Mouse (Mus musculus) cerebellum, adult 2 months (tissue): Measurements from ENCODE around the gene Aff3. TPM values are rescaled to one million over a fixed set of nuclear protein-coding genes. Genes with fewer than 3 reads are reported as not detected.

Experiments
- DNase-seq, 2 experiments: peaks; one replicate each; pipeline ENCODE4 v3.0.0; 2021
- H3K27ac ChIP-seq: fragments of 200-500 bp; 2 replicates; pipeline ENCODE4 v1.5.1; 2012; ENCODE audit warnings: low read length, control low read depth, inconsistent platforms; ENCODE audit not compliant: insufficient read depth
- H3K27me3 ChIP-seq: fragments of 200-500 bp; 2 replicates; pipeline ENCODE4 v1.6.1; 2012; ENCODE audit warnings: inconsistent platforms, mild to moderate bottlenecking, low read length, moderate library complexity; ENCODE audit not compliant: control insufficient read depth, insufficient read depth
- H3K4me1 ChIP-seq: fragments of 200-500 bp; 2 replicates; pipeline ENCODE4 v1.6.1; 2011; ENCODE audit warnings: low read length; ENCODE audit not compliant: control insufficient read depth, insufficient read depth
- H3K4me3 ChIP-seq: fragments of 200-500 bp; replicated peaks from 2 replicates; pipeline ENCODE3; 2011; ENCODE audit warnings: mild to moderate bottlenecking, low read depth, low read length, control low read depth; ENCODE audit not compliant: insufficient read depth
- CTCF ChIP-seq: fragments of 200-500 bp; IDR thresholded peaks from 2 replicates; pipeline ENCODE4 v1.5.1; 2011; ENCODE audit warnings: low read depth, mild to moderate bottlenecking, control low read depth, low read length, moderate library complexity, borderline replicate concordance; ENCODE audit not compliant: insufficient read depth
- POLR2A ChIP-seq: fragments of 200-500 bp; IDR thresholded peaks from 2 replicates; pipeline ENCODE4 v1.6.1; 2011; ENCODE audit warnings: low read length, control low read depth, borderline replicate concordance; ENCODE audit not compliant: insufficient read depth
- WGBS: fragments of 180-500 bp; shearing (Covaris S2); methylation state at CpG from one replicate; pipeline ENCODE4 v1.1.7; 2018; 5-methylcytosine and 5-hydroxymethylcytosine counted together
- polyA plus RNA-seq: library from polyadenylated mRNA; depleted of rRNA; stranded (reverse); fragments of >200 nt; gene quantifications from 2 replicates; pipeline ENCODE4 v1.2.3, GENCODE M21; 2012

Gene Aff3
- polyA plus RNA-seq, 1 experiment, result 19.8 TPM

DNA sequence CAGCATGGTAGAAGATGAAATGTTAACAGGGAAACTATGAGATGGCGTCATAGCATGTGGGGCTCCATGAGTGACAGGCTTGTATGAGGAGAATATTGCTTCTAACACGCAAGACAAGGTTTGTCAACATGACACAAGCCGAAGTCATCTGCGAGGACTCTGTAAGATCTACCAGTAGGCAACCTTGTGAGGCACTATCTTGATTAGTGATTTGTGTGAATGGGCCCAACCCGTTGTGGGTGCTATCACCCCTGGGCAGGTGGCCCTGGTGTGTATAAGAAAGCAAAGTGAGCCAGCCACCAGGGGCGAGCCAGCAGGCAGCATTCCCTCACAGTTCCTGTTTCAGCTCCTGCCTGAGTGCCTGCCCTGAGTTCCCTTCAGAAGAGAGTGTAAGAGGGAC is 249.2 kb downstream of the Aff3 start:
- no peak overlapping the region for H3K4me3 ChIP-seq
- WGBS, result 93% methylated on average over 6 of the region's 6 CpGs
- H3K4me1 ChIP-seq, result no peaks in the 10 kb centered on the region
- DNase-seq, result no peak
- no peak overlapping the region for H3K27ac ChIP-seq
- H3K27me3 ChIP-seq, result no peaks in the 10 kb centered on the region
- TF ChIP-seq CTCF (no peak), POLR2A (no peak)

DNA sequence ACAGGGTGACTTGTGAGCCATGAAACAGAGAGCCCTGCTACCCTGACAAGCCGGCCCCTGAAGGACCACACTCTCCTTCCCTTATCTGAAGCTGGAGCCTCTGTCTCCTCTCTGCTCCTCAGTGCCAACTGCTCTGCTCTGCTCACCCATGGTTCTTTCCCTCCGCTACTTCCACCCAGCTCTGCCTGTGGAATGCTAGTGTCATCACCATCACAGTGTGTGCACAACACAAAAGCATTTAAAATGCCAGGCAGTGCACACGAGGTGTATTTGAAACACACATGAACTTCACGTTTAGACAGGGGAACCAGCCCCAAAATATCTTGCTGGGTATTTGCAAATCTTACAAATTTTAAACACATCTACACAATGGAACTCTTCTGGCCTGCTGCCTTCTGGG is 253.6 kb downstream of the Aff3 start:
- Histone ChIP-seq H3K4me3 (no peak overlapping the region), H3K27ac (no peak overlapping the region), H3K27me3 (no peaks in the 10 kb centered on the region), H3K4me1 (no peaks in the 10 kb centered on the region)
- DNase-seq, result no peak
- WGBS, result 61% methylated on average over 4 of the region's 4 CpGs
- TF ChIP-seq POLR2A (no peak), CTCF (no peak)

DNA sequence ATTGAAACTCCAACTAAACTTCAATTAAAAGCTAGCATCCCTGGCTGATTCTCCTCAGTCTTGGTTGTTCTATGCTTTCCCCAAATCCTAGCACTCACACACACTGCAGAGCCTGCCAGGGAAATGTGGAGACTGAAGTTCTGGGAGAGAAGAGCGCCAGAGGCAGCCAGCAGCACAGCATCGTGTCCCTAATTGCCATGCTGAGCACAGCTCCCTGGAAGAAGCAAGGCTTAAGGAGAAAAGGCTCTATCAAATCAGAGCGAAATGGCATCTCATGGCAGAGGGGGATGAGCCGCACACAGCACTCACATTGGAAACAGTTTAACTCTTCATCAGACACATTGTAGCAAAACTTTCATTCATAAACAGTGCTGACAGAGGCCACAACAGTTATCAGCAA is 254.3 kb downstream of the Aff3 start:
- H3K4me1 ChIP-seq, result no peaks in the 10 kb centered on the region
- no peaks in the 10 kb centered on the region for H3K27me3 ChIP-seq
- no peak for TF ChIP-seq CTCF
- no peak for TF ChIP-seq POLR2A
- DNase-seq, result peak in 1 of 2 experiments; percentile 24
- no peak overlapping the region for H3K27ac ChIP-seq
- no peak overlapping the region for H3K4me3 ChIP-seq
- 60% methylated on average over 4 of the region's 4 CpGs for WGBS

DNA sequence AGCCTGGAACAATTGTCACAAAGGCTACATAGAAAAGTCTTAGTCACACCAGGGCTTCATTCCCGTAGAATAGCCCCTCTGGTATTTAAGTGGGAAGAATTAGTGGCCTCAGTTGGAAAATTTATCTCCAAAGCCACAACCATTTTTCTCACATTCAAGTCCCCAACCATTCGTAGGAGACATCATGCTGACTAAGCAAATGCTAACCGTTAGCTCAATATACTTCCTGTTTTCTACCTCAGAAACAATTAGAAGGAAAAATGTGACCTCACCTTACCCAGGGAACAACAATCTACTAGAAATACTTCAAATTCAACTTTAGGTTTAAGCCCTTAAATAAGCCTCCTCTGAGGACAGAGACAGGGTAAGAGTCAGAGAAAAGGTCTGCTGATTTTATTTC is 256.5 kb downstream of the Aff3 start:
- H3K27me3 ChIP-seq, result no peaks in the 10 kb centered on the region
- no peaks in the 10 kb centered on the region for H3K4me1 ChIP-seq
- no peak overlapping the region for H3K27ac ChIP-seq
- no peak for DNase-seq
- TF ChIP-seq POLR2A (no peak), CTCF (no peak)
- no peak overlapping the region for H3K4me3 ChIP-seq
- 75% methylated on average over 3 of the region's 3 CpGs for WGBS

DNA sequence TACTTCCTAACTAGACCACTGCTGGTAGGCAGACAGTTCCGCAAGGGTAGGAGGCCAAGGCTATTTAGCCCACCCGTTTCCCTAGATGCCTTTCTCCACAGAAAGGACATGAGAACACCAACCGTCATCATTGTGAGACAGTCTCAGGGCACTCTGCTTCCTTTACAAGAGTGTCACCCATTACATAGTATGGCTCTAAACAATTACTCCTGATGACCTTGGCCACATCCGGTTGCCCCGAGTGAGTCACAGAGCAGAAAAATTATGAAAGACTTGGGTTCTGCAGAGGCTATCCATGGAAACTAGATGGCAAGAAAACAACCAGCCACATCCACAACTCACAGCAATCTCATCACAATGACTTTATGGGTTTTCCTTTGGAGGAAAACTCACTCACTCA is 261.0 kb downstream of the Aff3 start:
- Histone ChIP-seq H3K27me3 (no peaks in the 10 kb centered on the region), H3K4me3 (no peak overlapping the region), H3K4me1 (peaks cover 10% of the 10 kb centered on the region), H3K27ac (no peak overlapping the region)
- 94% methylated on average over 5 of the region's 5 CpGs for WGBS
- DNase-seq, result no peak
- no peak for TF ChIP-seq CTCF
- TF ChIP-seq POLR2A, result no peak

DNA sequence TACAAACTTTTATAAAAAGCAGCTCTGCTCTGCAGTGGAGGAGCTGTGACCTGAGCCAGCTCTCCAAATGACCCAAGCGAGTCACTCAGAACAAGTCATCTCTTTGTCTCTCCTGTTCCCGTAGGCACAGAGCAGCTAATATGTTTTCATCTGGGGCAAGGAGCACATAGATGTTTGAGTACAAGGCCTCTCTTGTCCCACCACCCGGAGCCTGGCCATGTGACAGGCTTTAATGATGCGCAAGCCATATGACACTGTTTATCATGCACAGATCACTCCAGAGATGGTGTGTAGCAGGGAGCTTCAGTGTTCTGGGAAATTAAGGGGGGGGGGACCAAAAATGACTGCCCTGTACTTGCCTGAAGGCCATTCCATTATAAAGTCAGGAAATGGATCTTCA is 262.9 kb downstream of the Aff3 start:
- TF ChIP-seq CTCF (no peak), POLR2A (no peak)
- H3K4me3 ChIP-seq, result no peak overlapping the region
- 72% methylated on average over 4 of the region's 4 CpGs for WGBS
- no peak for DNase-seq
- peaks cover 16% of the 10 kb centered on the region for H3K4me1 ChIP-seq
- H3K27ac ChIP-seq, result no peak overlapping the region
- no peaks in the 10 kb centered on the region for H3K27me3 ChIP-seq

DNA sequence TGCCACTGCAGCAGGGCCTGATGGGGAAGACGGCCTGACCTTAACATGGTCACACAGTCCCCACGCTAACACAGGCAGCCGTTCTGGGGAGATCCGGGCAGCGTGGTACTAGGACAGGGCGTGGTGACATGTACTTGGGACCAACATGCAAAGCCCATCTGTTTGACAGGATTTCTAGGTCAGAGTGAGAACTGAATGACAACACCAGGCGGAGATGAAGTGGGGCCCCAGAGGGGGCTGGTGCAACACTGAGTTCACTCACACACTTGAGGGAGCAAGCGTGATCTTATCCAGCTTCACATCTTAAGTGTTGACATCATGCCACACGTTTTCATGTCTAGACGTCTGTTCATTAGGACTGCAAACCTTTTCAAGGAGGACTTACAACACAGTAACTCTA is 265.5 kb downstream of the Aff3 start:
- peaks cover 16% of the 10 kb centered on the region for H3K4me1 ChIP-seq
- WGBS, result 86% methylated on average over 10 of the region's 10 CpGs
- H3K27ac ChIP-seq, result no peak overlapping the region
- TF ChIP-seq POLR2A (no peak), CTCF (no peak)
- no peaks in the 10 kb centered on the region for H3K27me3 ChIP-seq
- H3K4me3 ChIP-seq, result no peak overlapping the region
- DNase-seq, result no peak

DNA sequence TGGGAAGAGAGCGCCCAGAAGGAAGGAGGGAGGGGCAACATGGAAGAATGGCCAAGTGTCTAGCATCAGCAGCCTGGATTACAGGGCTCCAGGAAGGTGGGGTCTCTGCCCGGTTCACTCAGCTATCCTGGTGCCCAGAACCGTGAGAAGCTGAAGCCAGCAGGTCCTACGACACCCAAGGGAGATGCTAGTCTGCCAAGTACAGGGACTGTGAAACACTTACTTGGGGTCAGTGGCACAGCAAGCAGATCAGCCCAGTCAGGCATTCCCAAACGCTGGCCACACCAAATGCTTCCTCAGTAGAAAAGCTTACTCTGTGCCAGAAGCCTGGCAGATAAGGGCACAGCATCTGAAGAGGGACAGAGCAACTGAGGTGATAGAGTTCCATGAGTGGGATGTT is 266.2 kb downstream of the Aff3 start:
- 26% methylated on average over 5 of the region's 5 CpGs for WGBS
- H3K27me3 ChIP-seq, result no peaks in the 10 kb centered on the region
- no peak overlapping the region for H3K27ac ChIP-seq
- H3K4me1 ChIP-seq, result peaks cover 16% of the 10 kb centered on the region
- peak in 1 of 2 experiments; percentile 17 for DNase-seq
- TF ChIP-seq POLR2A (no peak), CTCF (no peak)
- H3K4me3 ChIP-seq, result no peak overlapping the region
